Mouse (Mus musculus) testis, adult 2 months (tissue): ENCODE data around the gene Ticam1. TPM values are rescaled to one million over a fixed set of nuclear protein-coding genes. Genes with fewer than 3 reads are reported as not detected.

Source experiments
- H3K27ac ChIP-seq: fragments of 200-500 bp; 2 replicates; pipeline ENCODE4 v1.5.1; 2012; ENCODE audit warnings: low read depth, low read length; ENCODE audit not compliant: control insufficient read depth, insufficient read depth
- H3K27me3 ChIP-seq: fragments of 200-500 bp; 2 replicates; pipeline ENCODE4 v1.6.1; 2012; ENCODE audit warnings: mild to moderate bottlenecking, low read length, moderate library complexity; ENCODE audit not compliant: control insufficient read depth, insufficient read depth
- H3K36me3 ChIP-seq: fragments of 200-500 bp; 2 replicates; pipeline ENCODE4 v1.6.1; 2012; ENCODE audit warnings: mild to moderate bottlenecking, low read length; ENCODE audit not compliant: control insufficient read depth, insufficient read depth
- H3K4me1 ChIP-seq: fragments of 200-500 bp; 2 replicates; pipeline ENCODE4 v1.6.1; 2012; ENCODE audit warnings: low read length; ENCODE audit not compliant: control insufficient read depth, insufficient read depth
- H3K4me3 ChIP-seq: fragments of 200-500 bp; 2 replicates; pipeline ENCODE4 v1.5.1; 2012; ENCODE audit warnings: low read depth, mild to moderate bottlenecking, low read length, moderate library complexity, mixed read lengths; ENCODE audit not compliant: control insufficient read depth
- CTCF ChIP-seq: fragments of 200-500 bp; IDR thresholded peaks from 2 replicates; pipeline ENCODE4 v1.5.1; 2012; ENCODE audit warnings: low read depth, mild to moderate bottlenecking, inconsistent platforms, low read length, moderate library complexity; ENCODE audit not compliant: control insufficient read depth, insufficient read depth, insufficient replicate concordance
- POLR2A ChIP-seq: fragments of 200-500 bp; IDR thresholded peaks from 2 replicates; pipeline ENCODE4 v1.6.1; 2012; ENCODE audit warnings: low read depth, mild to moderate bottlenecking, inconsistent platforms, low read length, moderate library complexity; ENCODE audit not compliant: control insufficient read depth
- polyA plus RNA-seq: library from polyadenylated mRNA; depleted of rRNA; stranded (reverse); fragments of >200 nt; gene quantifications from 2 replicates; pipeline ENCODE4 v1.2.3, GENCODE M21; 2012

Ticam1 gene
- polyA plus RNA-seq, 1 experiment: 3.4 TPM

DNA sequence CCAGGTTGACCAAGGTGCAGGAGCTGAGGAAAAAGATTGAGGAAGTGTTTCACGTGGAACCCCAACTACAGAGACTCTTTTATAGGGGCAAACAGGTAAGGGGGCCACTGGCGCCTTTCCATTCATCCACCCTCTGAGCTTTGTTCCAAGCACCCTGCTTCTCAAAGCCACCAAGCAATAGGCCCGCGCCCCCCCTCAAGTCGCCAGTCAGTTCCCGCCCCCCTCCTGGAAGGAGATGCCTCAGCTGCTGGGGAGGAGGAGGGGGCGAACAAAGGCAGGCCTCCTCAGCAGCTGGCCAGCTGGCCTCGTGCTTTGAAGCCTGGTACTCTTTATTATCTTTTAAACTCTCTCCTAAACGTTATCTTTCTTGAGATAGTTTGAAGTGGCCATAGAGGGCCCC is 28.6 kb upstream of the Ticam1 start:
- H3K4me1 ChIP-seq: peaks cover 22% of the 10 kb centered on the region
- no peaks in the 10 kb centered on the region; the same call in 1 of the 2 replicates for H3K36me3 ChIP-seq
- H3K27ac ChIP-seq: no peak overlapping the region
- no peak for TF ChIP-seq CTCF
- TF ChIP-seq POLR2A: no peak
- H3K4me3 ChIP-seq: peak overlapping the region; percentile 95
- H3K27me3 ChIP-seq: no peaks in the 10 kb centered on the region

DNA sequence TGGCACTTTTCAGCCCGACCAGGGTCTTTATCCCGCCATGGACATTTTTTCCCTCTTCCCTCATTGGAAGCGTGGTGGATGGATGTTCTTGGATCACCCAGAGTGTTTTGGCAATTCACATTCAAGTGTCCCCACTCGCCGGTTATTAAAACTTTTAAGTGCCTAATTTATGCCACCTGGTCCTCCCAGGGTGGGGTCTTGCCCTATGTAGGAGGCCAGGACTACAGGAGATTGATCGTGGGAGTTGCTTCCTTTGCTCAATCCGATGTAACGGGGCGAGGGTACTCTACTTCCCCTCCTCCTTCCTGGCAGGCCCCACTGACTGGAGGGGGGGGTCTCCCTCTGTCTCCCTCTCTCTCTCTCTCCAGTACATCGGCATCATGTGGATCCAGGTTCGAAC is 28.1 kb upstream of the Ticam1 start:
- H3K36me3 ChIP-seq: no peaks in the 10 kb centered on the region; the same call in 1 of the 2 replicates
- peaks cover 22% of the 10 kb centered on the region for H3K4me1 ChIP-seq
- H3K4me3 ChIP-seq: peak overlapping the region; percentile 95
- H3K27me3 ChIP-seq: no peaks in the 10 kb centered on the region
- peak overlapping the region; percentile 92; the same call in 1 of the 2 replicates for H3K27ac ChIP-seq
- TF ChIP-seq CTCF (no peak), POLR2A (no peak)

DNA sequence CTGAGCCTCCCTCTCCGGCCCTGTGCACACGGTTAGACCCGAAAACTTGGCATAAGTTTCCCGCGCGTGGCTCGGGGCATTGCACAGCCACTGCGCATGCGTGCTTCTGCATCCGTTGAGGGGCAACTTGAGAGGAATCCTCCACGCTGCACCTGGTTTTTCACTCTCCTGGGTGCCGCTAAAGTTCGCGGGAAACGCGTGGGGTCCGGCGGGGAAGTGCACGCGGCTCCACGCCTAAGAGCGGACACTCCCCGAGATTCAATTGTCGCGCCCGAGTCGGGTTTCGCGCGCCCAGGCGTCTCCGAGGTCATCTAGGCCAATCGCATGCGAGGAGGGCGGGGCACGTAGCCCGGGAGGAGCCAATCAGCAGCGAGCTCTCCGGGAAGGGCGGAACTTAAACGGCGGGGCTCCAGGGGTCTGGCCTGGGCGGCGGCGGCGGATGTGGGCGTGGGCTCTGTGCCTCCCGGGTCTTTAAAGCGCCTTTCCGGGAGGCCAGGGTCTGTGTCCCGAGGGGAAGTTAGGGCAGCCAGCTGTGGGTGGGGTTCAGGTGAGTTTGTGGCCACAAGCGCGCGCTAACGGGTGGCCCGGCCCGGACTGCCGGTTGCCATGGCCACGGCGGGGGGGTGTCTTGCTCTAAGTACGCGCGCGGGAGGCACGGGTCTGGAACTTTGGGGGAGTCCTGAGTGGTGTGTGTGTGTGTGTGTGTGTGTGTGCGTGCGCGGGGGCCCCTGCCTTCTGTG is 27.4 kb upstream of the Ticam1 start:
- Histone ChIP-seq H3K36me3 (no peaks in the 10 kb centered on the region; the same call in 1 of the 2 replicates), H3K4me3 (peak overlapping the region; percentile 95), H3K27me3 (no peaks in the 10 kb centered on the region), H3K27ac (peak overlapping the region; percentile 92), H3K4me1 (peaks cover 22% of the 10 kb centered on the region)
- no peak for TF ChIP-seq CTCF
- peak; percentile 10; the same call in 1 of the 2 replicates for TF ChIP-seq POLR2A

DNA sequence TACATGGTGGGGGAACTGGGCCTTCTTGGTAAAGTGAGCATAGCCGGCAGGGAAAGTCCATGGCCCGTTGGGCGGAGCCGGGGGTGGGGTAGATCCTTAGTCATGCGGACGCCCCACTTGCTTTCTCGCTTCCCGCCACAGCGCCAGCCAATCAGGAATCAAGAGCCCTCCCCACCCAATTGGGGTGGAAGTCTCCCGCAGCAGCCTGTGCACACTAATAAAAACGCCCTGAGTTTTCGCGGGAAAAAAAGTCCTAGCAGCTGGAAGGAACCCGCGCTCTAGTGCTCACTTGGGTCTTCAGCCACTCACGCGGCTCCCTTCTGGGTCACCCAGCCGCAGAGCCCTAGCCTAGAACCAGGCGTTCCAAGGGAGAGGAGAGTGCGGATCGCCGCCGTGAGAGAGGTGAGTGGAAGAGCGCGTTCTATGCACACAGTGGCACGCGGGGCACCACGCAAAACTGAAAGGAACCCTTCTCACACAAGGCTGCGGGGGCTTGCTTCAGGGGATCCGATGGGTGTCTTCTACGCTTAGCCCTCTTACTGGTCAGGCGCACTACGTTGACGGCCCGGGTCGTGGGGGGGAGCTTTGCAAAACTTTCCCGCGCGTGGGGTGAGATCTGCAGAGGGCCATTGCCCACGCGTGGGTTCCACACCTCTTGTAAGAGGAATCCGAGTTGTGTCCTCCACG is 26.7 kb upstream of the Ticam1 start, which contains the start of gene Uhrf1:
Uhrf1 (plus strand) TSS at position 162 of the 687 bp plus-strand sequence.
- peak within 1 kb of the TSS; percentile 95 for H3K4me3 ChIP-seq
- H3K36me3 ChIP-seq: no peaks in the 10 kb centered on the region; the same call in 1 of the 2 replicates
- peak within 1 kb of the TSS; percentile 92 for H3K27ac ChIP-seq
- TF ChIP-seq POLR2A (no peak), CTCF (no peak)
- no peaks in the 10 kb centered on the region for H3K27me3 ChIP-seq
- H3K4me1 ChIP-seq: peaks cover 22% of the 10 kb centered on the region

DNA sequence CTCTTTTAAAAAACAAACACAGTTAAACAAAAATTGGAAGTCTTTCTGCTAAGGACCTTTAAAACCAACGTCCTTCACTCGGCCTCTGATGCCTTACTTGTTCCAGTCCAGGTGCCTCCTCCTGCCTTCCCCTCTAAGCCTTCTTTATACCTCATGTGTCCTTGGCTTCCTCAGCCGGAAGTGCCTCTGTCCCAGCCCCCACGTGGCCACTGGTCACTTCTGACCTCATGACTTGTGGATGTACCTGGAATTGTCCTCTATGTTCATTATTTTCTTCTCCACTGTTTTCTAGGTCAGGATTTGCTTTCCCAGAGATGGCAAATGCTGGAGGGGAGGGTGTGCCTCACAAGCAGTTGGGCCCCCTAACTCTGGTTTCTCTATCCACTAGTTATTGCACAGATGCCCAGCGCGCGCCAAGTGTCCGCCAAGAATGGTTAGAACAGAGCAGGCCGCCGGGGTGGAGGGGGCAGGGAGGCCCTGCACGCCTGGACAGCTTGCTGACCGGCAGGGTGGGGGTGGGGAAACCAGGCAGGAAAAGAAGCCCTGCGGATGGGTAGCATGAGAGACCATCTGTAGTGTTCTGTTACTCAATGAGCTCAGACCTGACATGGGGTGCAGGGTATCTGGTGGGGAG is 25.9 kb upstream of the Ticam1 start:
- Histone ChIP-seq H3K27me3 (no peaks in the 10 kb centered on the region), H3K4me1 (peaks cover 22% of the 10 kb centered on the region), H3K27ac (no peak overlapping the region), H3K4me3 (no peak overlapping the region), H3K36me3 (no peaks in the 10 kb centered on the region; the same call in 1 of the 2 replicates)
- no peak for TF ChIP-seq POLR2A
- no peak for TF ChIP-seq CTCF

DNA sequence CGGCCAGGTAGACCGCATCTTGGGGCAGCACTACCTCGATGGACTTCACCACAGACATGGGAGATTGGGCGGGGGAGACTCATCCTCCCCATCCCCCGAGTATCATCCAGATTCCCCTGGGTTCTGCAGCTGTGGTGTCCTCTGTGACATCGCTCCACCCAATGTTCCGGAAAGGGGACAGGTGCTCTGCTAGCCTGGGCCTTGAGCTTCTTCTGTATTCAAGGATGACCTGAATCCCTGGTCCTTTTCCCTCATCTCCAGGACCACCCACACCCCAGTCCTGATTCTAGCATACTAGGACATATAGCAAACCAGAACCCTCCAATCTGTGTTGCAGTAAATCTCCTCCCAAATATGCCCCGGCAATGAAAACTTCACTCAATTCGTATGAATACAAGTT is 23.6 kb upstream of the Ticam1 start, which contains the start of gene Arrdc5:
Arrdc5 (minus strand) TSS at position 101 of the 400 bp plus-strand sequence.
- peaks cover 31% of the 10 kb centered on the region for H3K4me1 ChIP-seq
- H3K27me3 ChIP-seq: no peaks in the 10 kb centered on the region
- TF ChIP-seq POLR2A (peak; percentile 75; the same call in 1 of the 2 replicates), CTCF (no peak)
- H3K27ac ChIP-seq: no peak within 1 kb of the TSS
- no peaks in the 10 kb centered on the region; the same call in 1 of the 2 replicates for H3K36me3 ChIP-seq
- peak within 1 kb of the TSS; percentile 88 for H3K4me3 ChIP-seq

DNA sequence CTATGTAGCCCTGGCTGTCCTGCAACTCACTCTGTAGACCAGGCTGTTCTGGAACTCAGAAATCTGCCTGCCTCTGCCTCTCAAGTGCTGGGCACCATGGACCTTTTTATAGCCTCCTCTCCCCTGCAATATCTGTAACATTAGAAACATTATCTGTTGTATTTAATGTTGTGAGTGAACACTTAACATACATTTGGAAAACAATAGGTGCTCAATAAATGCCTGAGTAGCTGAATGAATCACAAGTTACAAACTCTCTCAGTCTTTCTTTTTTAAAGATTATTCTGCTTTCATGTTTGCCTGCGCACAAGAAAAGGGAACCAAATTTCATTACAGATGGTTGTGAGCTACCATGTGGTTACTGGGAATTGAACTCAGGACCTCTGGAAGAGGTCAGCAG is 21.7 kb upstream of the Ticam1 start:
- no peaks in the 10 kb centered on the region for H3K27me3 ChIP-seq
- H3K36me3 ChIP-seq: no peaks in the 10 kb centered on the region
- no peak overlapping the region for H3K27ac ChIP-seq
- H3K4me1 ChIP-seq: peaks cover 20% of the 10 kb centered on the region
- TF ChIP-seq CTCF: no peak
- no peak for TF ChIP-seq POLR2A
- peak overlapping the region; percentile 88 for H3K4me3 ChIP-seq
